Mouse (Mus musculus) small intestine, adult 2 months (tissue): ENCODE results near the gene Pear1. TPM values are rescaled to one million over a fixed set of nuclear protein-coding genes. Genes with fewer than 3 reads are reported as not detected.
"Not testable (repeated sequence)": the region's sequence is repeated elsewhere in the genome, so short reads cannot be mapped to it uniquely, and the experiment has no call there.

Experiments used
- H3K27ac ChIP-seq: fragments of 200-500 bp; 2 replicates; pipeline ENCODE4 v1.5.1; 2012; ENCODE audit warnings: low read depth, low read length, control low read depth, inconsistent platforms; ENCODE audit not compliant: insufficient read depth
- H3K27me3 ChIP-seq: fragments of 200-500 bp; 2 replicates; pipeline ENCODE4 v1.6.1; 2012; ENCODE audit warnings: mild to moderate bottlenecking, moderate library complexity, low read length, inconsistent platforms; ENCODE audit not compliant: control insufficient read depth, insufficient read depth
- H3K36me3 ChIP-seq: fragments of 200-500 bp; 2 replicates; pipeline ENCODE4 v1.6.1; 2012; ENCODE audit warnings: mild to moderate bottlenecking, low read length, control low read depth, inconsistent platforms; ENCODE audit not compliant: control insufficient read depth, insufficient read depth
- H3K4me1 ChIP-seq: fragments of 200-500 bp; 2 replicates; pipeline ENCODE4 v1.6.1; 2012; ENCODE audit warnings: low read length, inconsistent platforms, mixed read lengths; ENCODE audit not compliant: control insufficient read depth, insufficient read depth, insufficient read length
- H3K4me3 ChIP-seq: fragments of 200-500 bp; 2 replicates; pipeline ENCODE4 v1.5.1; 2012; ENCODE audit warnings: low read depth, mild to moderate bottlenecking, control low read depth, inconsistent platforms, low read length, moderate library complexity
- CTCF ChIP-seq: fragments of 200-500 bp; IDR thresholded peaks from 2 replicates; pipeline ENCODE4 v1.5.1; 2012; ENCODE audit warnings: low read depth, mild to moderate bottlenecking, control low read depth, inconsistent platforms, low read length, moderate library complexity, mixed read lengths; ENCODE audit not compliant: insufficient replicate concordance, insufficient read length; ENCODE audit errors: extremely low read depth
- POLR2A ChIP-seq: fragments of 200-500 bp; IDR thresholded peaks from 2 replicates; pipeline ENCODE4 v1.6.1; 2012; ENCODE audit warnings: low read depth, mild to moderate bottlenecking, control low read depth, inconsistent platforms, low read length, moderate library complexity
- WGBS: fragments of 180-500 bp; shearing (Covaris S2); methylation state at CpG from one replicate; pipeline ENCODE4 v1.1.7; 2018; 5-methylcytosine and 5-hydroxymethylcytosine counted together
- polyA plus RNA-seq: library from polyadenylated mRNA; depleted of rRNA; stranded (reverse); fragments of >200 nt; gene quantifications from 2 replicates; pipeline ENCODE4 v1.2.3, GENCODE M21; 2012; rRNA removed

Pear1 gene
- polyA plus RNA-seq = 13.0 and 20.1 TPM in 2 replicates

DNA sequence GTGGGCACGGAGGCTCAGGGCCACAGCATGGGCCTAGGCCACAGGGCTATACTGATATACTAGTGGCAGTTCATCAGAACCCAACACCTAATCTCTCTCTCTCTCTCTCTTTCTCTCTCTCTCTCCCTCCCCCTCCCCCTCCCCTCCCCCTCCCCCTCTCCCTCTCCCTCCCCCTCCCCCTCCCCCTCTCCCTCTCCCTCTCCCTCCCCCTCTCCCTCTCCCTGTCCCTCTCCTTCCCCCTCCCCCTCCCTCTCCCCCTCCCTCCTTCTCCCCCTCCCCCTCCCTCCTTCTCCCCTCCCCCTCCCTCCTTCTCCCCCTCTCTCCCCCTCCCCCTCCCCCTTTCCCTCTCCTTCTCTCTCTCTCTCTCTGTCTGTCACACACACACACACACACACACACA is at the start of gene Pear1:
Pear1 (minus strand) TSS at position 101 of the 400 bp plus-strand sequence.
- not testable (repeated sequence) for H3K27me3 ChIP-seq, H3K4me1 ChIP-seq, H3K4me3 ChIP-seq, H3K27ac ChIP-seq, H3K36me3 ChIP-seq
- 69% methylated on average over 1 of the region's 1 CpGs for WGBS

DNA sequence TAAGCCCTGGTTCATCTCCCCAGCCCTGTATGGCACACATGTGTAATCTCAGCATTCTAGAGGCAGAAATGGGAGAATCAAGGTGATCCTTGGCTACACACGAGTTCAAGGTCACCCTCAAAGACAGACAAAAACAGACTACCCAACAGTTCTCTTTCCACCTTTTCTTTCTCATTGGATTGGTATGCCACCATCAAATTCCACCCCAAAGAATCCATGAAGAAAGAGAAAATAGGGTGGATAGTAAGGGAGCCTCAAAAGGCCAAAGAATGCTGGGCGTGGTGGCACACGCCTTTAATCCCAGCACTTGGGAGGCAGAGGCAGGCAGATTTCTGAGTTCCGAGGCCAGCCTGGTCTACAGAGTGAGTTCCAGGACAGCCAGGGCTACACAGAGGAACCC is 40.0 kb upstream of the Pear1 start:
- not testable (repeated sequence) for H3K4me1 ChIP-seq, H3K4me3 ChIP-seq, H3K27ac ChIP-seq, H3K27me3 ChIP-seq
- H3K36me3 ChIP-seq = peaks cover 67% of the 10 kb centered on the region
- WGBS = 86% methylated on average over 4 of the region's 4 CpGs

GRCm38 (mm10) chr3:87859813-87860212 is 35.7 kb upstream of the Pear1 start:
- WGBS = 31% methylated on average over 3 of the region's 3 CpGs
- H3K36me3 ChIP-seq = peaks cover 53% of the 10 kb centered on the region
- peak; percentile 68; the same call in 1 of the 2 replicates for TF ChIP-seq CTCF
- no peak for TF ChIP-seq POLR2A
- H3K4me1 ChIP-seq = no peaks in the 10 kb centered on the region
- H3K27me3 ChIP-seq = no peaks in the 10 kb centered on the region
- H3K4me3 ChIP-seq = no peak overlapping the region
- H3K27ac ChIP-seq = no peak overlapping the region

GRCm38 (mm10) chr3:87857666-87858065 is 33.6 kb upstream of the Pear1 start:
- no peak overlapping the region for H3K27ac ChIP-seq
- TF ChIP-seq POLR2A (no peak), CTCF (no peak)
- H3K4me1 ChIP-seq = no peaks in the 10 kb centered on the region
- no peaks in the 10 kb centered on the region for H3K27me3 ChIP-seq
- peaks cover 39% of the 10 kb centered on the region for H3K36me3 ChIP-seq
- H3K4me3 ChIP-seq = no peak overlapping the region
- 94% methylated on average over 8 of the region's 8 CpGs for WGBS

- TF ChIP-seq CTCF = no peak
- no peak for TF ChIP-seq POLR2A
- 76% methylated on average over 8 of the region's 8 CpGs for WGBS
- Histone ChIP-seq H3K4me1 (no peaks in the 10 kb centered on the region), H3K27ac (no peak overlapping the region), H3K27me3 (no peaks in the 10 kb centered on the region), H3K4me3 (no peak overlapping the region), H3K36me3 (peaks cover 28% of the 10 kb centered on the region)
These were observed 31.8 kb upstream of the Pear1 start for GRCm38 (mm10) chr3:87855936-87856335.

GRCm38 (mm10) chr3:87854795-87855568 is 30.9 kb upstream of the Pear1 start:
- TF ChIP-seq CTCF = no peak
- TF ChIP-seq POLR2A = no peak
- peaks cover 24% of the 10 kb centered on the region for H3K36me3 ChIP-seq
- no peaks in the 10 kb centered on the region for H3K27me3 ChIP-seq
- no peaks in the 10 kb centered on the region for H3K4me1 ChIP-seq
- H3K4me3 ChIP-seq = no peak overlapping the region
- H3K27ac ChIP-seq = peak overlapping the region; percentile 4; the same call in 1 of the 2 replicates
- WGBS = 39% methylated on average over 7 of the region's 7 CpGs

GRCm38 (mm10) chr3:87849117-87849516 is 25.0 kb upstream of the Pear1 start:
- WGBS = 67% methylated on average over 14 of the region's 14 CpGs
- TF ChIP-seq CTCF (no peak), POLR2A (no peak)
- Histone ChIP-seq H3K36me3 (no peaks in the 10 kb centered on the region), H3K27me3 (no peaks in the 10 kb centered on the region), H3K27ac (no peak overlapping the region), H3K4me3 (no peak overlapping the region), H3K4me1 (no peaks in the 10 kb centered on the region)

GRCm38 (mm10) chr3:87847680-87848079 is 23.6 kb upstream of the Pear1 start:
- Histone ChIP-seq H3K27ac (peak overlapping the region; percentile 68), H3K27me3 (no peaks in the 10 kb centered on the region), H3K4me3 (peak overlapping the region; percentile 46; the same call in 1 of the 2 replicates), H3K36me3 (no peaks in the 10 kb centered on the region), H3K4me1 (no peaks in the 10 kb centered on the region)
- WGBS = 66% methylated on average over 5 of the region's 5 CpGs
- TF ChIP-seq POLR2A (no peak), CTCF (no peak)
